Mouse (Mus musculus) testis, adult 2 months (tissue): ENCODE results near the gene Bnc2.

Source experiments
- CTCF ChIP-seq: fragments of 200-500 bp; IDR thresholded peaks from 2 replicates; pipeline ENCODE4 v1.5.1; 2012; ENCODE audit warnings: low read depth, mild to moderate bottlenecking, inconsistent platforms, low read length, moderate library complexity; ENCODE audit not compliant: control insufficient read depth, insufficient read depth, insufficient replicate concordance
- POLR2A ChIP-seq: fragments of 200-500 bp; IDR thresholded peaks from 2 replicates; pipeline ENCODE4 v1.6.1; 2012; ENCODE audit warnings: low read depth, mild to moderate bottlenecking, inconsistent platforms, low read length, moderate library complexity; ENCODE audit not compliant: control insufficient read depth

GRCm38 (mm10) chr4:84507551-84507950 lies 167.5 kb downstream of the Bnc2 start:
- TF ChIP-seq CTCF (no peak), POLR2A (no peak)
